Mouse (Mus musculus): ENCODE data around the gene Megf11. TPM values are rescaled to one million over a fixed set of nuclear protein-coding genes. Genes with fewer than 3 reads are reported as not detected.

Megf11 gene
- polyA plus RNA-seq, 1 experiment from 2014 or later, result 0.53 TPM

DNA sequence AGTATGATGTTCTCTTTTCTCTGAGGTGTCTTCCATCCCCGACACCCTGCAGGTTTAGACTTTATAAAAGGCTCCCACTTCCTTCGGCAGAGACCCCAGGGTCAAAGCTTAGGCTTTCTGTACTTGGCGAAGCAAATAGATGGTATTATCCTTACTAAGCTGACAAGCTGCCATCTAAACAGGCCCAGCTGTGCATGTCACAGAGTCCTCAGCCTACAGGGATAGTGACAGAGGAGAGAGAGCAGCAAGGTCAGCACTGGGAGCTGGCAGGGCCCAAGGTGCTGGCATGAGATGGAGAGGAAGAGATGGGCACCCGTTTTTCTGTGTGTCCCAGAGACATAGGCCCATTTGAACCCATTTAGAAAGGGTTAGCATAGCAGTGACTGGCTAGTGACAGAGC, 156.8 kb downstream of the Megf11 start:
- Histone ChIP-seq H3K27me3 (replicated peaks; ENCODE audit: control insufficient read depth, insufficient read depth, low read length) (no peaks in the 10 kb centered on the region; the same call in 1 of the 2 replicates), H3K36me3 (ENCODE audit: control insufficient read depth, insufficient read depth, low read length) (no peaks in the 10 kb centered on the region), H3K4me2 (no peak overlapping the region), H3K4me1 (replicated peaks; ENCODE audit: control insufficient read depth, insufficient read depth, low read length) (peaks cover 5% of the 10 kb centered on the region), H3K9ac (ENCODE audit: low read depth, low read length) (no peak overlapping the region; the same call in 1 of the 2 replicates), H3K9me3 (ENCODE audit: control insufficient read depth, low read length) (no peaks in the 10 kb centered on the region), H3K27ac (ENCODE audit: low read depth, low read length) (no peak overlapping the region), H3K4me3 (ENCODE audit: low read depth, low read length) (no peak overlapping the region)
- DNase-seq (ENCODE audit: low spot score) (no peak), ATAC-seq (replicated peaks; ENCODE audit: low FRiP score) (no peak)
- 66% methylated on average over 4 of the region's 4 CpGs for WGBS

DNA sequence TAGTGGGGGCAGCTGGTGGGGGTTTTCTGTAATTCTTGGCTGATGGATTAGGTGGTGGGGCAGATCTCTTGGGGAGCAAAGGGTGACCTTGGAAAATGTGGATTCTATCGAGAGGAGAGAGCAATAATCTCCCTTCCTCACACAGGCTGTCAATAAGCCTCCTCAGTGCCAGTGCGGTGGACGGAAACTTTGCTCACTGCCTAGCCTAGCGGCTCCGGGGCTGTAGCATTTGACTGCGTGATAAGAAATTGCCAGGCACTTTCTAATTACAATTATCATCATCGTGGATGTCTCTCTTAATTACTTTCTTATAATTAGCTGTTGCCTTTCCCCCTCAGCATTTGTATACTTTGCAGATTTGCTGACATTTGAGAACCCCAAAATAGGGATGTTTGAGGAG, 157.7 kb downstream of the Megf11 start:
- no peak for ATAC-seq (replicated peaks; ENCODE audit: low FRiP score)
- no peak overlapping the region for H3K27ac ChIP-seq (ENCODE audit: low read depth, low read length)
- no peaks in the 10 kb centered on the region for H3K36me3 ChIP-seq (ENCODE audit: control insufficient read depth, insufficient read depth, low read length)
- H3K4me1 ChIP-seq (replicated peaks; ENCODE audit: control insufficient read depth, insufficient read depth, low read length), result peaks cover 5% of the 10 kb centered on the region
- H3K27me3 ChIP-seq (replicated peaks; ENCODE audit: control insufficient read depth, insufficient read depth, low read length), result no peaks in the 10 kb centered on the region; the same call in 1 of the 2 replicates
- 16% methylated on average over 7 of the region's 7 CpGs for WGBS
- DNase-seq (ENCODE audit: low spot score), result no peak
- H3K9me3 ChIP-seq (ENCODE audit: control insufficient read depth, low read length), result no peaks in the 10 kb centered on the region
- no peak overlapping the region; the same call in 1 of the 2 replicates for H3K9ac ChIP-seq (ENCODE audit: low read depth, low read length)
- H3K4me2 ChIP-seq, result no peak overlapping the region
- no peak overlapping the region for H3K4me3 ChIP-seq (ENCODE audit: low read depth, low read length)

DNA sequence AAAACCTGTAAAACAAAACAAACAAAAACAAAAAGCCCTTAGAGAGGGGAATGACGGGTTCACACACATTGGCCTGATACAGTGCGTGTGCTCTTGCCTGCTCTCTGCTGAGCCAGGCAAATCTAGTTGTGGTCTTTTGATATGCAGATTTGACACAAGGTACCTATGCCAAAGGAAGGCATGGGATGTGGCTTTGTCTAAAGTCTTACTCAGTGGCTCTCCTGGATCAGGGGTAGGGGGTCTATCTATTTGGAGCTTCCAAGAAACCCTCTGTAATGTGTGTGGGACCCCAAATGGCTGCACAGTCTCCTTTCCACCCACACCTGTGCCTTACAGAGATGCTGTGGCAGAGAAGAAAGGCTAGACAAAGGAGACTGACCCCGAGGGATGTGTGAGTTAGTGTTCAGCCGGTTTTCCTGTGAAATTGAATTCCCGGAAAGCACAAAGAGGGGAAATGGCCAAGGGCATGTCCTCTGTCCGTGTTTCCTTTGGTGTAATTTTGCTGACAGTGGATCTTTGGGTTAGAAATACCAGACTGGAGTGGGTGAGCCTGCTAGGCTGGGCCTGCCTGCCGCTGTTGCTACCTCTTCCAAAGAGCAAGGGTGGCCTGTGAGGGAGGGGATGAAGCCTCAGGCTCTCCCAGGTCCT, 161.0 kb downstream of the Megf11 start:
- DNase-seq (ENCODE audit: low spot score) (no peak), ATAC-seq (replicated peaks; ENCODE audit: low FRiP score) (no peak)
- H3K27me3 ChIP-seq (replicated peaks; ENCODE audit: control insufficient read depth, insufficient read depth, low read length), result no peaks in the 10 kb centered on the region; the same call in 1 of the 2 replicates
- no peaks in the 10 kb centered on the region for H3K9me3 ChIP-seq (ENCODE audit: control insufficient read depth, low read length)
- H3K27ac ChIP-seq (ENCODE audit: low read depth, low read length), result no peak overlapping the region; the same call in 1 of the 2 replicates
- no peak overlapping the region for H3K4me2 ChIP-seq
- no peak overlapping the region for H3K9ac ChIP-seq (ENCODE audit: low read depth, low read length)
- H3K4me1 ChIP-seq (replicated peaks; ENCODE audit: control insufficient read depth, insufficient read depth, low read length), result peaks cover 5% of the 10 kb centered on the region
- 62% methylated on average over 7 of the region's 7 CpGs for WGBS
- no peaks in the 10 kb centered on the region for H3K36me3 ChIP-seq (ENCODE audit: control insufficient read depth, insufficient read depth, low read length)
- H3K4me3 ChIP-seq (ENCODE audit: low read depth, low read length), result no peak overlapping the region

DNA sequence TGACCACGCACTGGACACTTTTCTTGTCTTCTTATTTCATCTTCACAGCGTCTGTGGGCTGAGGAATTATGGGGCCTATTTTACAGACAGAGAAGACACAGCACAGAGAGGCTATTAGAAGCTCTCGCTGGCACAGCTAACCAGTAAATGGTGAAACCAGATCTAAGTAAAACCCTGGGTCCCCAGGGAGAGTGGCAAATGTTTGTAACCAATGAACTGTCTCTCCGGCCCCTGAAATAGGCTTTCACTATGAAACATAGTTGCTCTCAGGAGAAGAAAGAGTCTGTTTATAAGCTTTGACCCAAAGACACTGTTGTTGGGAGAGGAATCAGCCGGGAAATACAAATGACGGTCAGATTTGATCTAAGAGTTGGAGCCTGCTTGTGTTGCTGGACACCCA, 162.9 kb downstream of the Megf11 start:
- Histone ChIP-seq H3K4me3 (ENCODE audit: low read depth, low read length) (no peak overlapping the region), H3K9ac (ENCODE audit: low read depth, low read length) (no peak overlapping the region), H3K9me3 (ENCODE audit: control insufficient read depth, low read length) (no peaks in the 10 kb centered on the region), H3K36me3 (ENCODE audit: control insufficient read depth, insufficient read depth, low read length) (no peaks in the 10 kb centered on the region), H3K4me1 (replicated peaks; ENCODE audit: control insufficient read depth, insufficient read depth, low read length) (no peaks in the 10 kb centered on the region), H3K27me3 (replicated peaks; ENCODE audit: control insufficient read depth, insufficient read depth, low read length) (no peaks in the 10 kb centered on the region), H3K27ac (ENCODE audit: low read depth, low read length) (no peak overlapping the region), H3K4me2 (no peak overlapping the region)
- WGBS, result 92% methylated on average over 6 of the region's 6 CpGs
- ATAC-seq (replicated peaks; ENCODE audit: low FRiP score), result no peak
- no peak for DNase-seq (ENCODE audit: low spot score)

DNA sequence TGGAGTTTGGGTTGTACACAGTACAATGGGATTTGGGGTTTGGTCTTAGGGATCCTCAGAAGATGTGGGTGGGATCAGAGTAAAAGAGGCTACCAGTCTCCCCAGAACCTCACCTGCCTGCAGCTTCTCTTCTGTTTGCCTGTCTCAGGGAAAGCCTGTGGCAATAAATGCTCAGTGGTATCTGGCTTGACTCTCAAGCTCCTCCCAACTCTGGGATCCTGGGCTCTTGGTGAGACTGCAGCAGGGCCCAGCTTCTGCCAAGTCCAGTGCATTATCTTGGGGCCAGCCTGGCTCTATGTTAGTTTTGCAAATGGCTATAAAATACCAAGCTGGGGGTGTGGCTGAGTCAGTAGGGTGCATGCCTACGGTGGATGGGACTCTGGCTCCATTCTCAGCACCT, 165.9 kb downstream of the Megf11 start:
- Histone ChIP-seq H3K4me1 (replicated peaks; ENCODE audit: control insufficient read depth, insufficient read depth, low read length) (no peaks in the 10 kb centered on the region), H3K9me3 (ENCODE audit: control insufficient read depth, low read length) (no peaks in the 10 kb centered on the region), H3K36me3 (ENCODE audit: control insufficient read depth, insufficient read depth, low read length) (no peaks in the 10 kb centered on the region), H3K27ac (ENCODE audit: low read depth, low read length) (no peak overlapping the region), H3K9ac (ENCODE audit: low read depth, low read length) (no peak overlapping the region), H3K4me3 (ENCODE audit: low read depth, low read length) (no peak overlapping the region), H3K27me3 (replicated peaks; ENCODE audit: control insufficient read depth, insufficient read depth, low read length) (no peaks in the 10 kb centered on the region), H3K4me2 (no peak overlapping the region)
- ATAC-seq (replicated peaks; ENCODE audit: low FRiP score) (no peak), DNase-seq (ENCODE audit: low spot score) (no peak)
- 91% methylated on average over 1 of the region's 1 CpGs for WGBS

DNA sequence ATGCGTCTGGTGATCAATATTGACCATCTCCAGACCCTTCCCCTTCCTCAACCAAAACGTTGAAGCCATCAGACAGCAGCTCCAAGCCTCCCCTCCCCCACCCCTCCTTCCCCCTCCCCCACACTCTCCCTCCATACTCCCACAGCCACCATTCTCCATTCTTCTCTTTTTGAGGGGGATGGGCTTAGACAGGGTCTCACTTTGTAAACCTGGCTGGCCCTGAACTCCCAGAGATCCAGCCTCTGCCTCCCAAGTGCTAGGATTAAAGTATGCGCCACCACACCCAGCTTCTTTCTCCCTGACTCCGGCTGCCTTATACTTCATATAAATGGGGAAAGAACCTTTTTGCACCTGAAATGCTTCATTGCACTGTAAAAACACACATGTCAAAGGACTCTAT, 166.6 kb downstream of the Megf11 start:
- WGBS, result 57% methylated on average over 4 of the region's 4 CpGs
- no peak for ATAC-seq (replicated peaks; ENCODE audit: low FRiP score)

DNA sequence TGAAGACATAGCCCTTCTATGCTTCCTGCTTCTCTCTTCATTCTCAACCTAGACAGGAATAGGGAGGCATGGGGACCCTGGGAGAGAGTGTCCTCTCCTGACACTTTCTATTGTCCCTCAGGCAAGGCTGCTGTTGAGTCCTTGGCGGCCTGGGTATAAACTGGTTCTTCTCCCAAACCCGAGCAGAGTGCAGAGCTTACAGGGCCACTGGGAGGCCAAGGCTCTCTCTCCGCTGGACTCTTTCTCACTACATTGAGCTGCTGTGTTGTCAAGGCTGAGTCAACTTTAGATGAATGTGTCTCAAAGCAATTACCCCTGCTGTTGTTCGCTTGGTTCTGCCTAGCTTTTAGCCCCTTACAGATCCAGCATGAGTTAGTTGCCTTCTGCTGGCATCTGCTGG, 168.0 kb downstream of the Megf11 start:
- H3K36me3 ChIP-seq (ENCODE audit: control insufficient read depth, insufficient read depth, low read length), result no peaks in the 10 kb centered on the region
- no peak for ATAC-seq (replicated peaks; ENCODE audit: low FRiP score)
- H3K4me3 ChIP-seq (ENCODE audit: low read depth, low read length), result no peak overlapping the region
- H3K9ac ChIP-seq (ENCODE audit: low read depth, low read length), result no peak overlapping the region
- H3K27me3 ChIP-seq (replicated peaks; ENCODE audit: control insufficient read depth, insufficient read depth, low read length), result no peaks in the 10 kb centered on the region
- no peaks in the 10 kb centered on the region for H3K9me3 ChIP-seq (ENCODE audit: control insufficient read depth, low read length)
- H3K4me1 ChIP-seq (replicated peaks; ENCODE audit: control insufficient read depth, insufficient read depth, low read length), result no peaks in the 10 kb centered on the region
- 64% methylated on average over 4 of the region's 4 CpGs for WGBS
- no peak overlapping the region for H3K4me2 ChIP-seq
- no peak for DNase-seq (ENCODE audit: low spot score)
- no peak overlapping the region for H3K27ac ChIP-seq (ENCODE audit: low read depth, low read length)

More for the DNA sequence above, 166.6 kb downstream of the Megf11 start:
- no peaks in the 10 kb centered on the region for H3K4me1 ChIP-seq (replicated peaks; ENCODE audit: control insufficient read depth, insufficient read depth, low read length)
- no peak overlapping the region for H3K9ac ChIP-seq (ENCODE audit: low read depth, low read length)
- DNase-seq (ENCODE audit: low spot score), result no peak
- no peak overlapping the region for H3K4me3 ChIP-seq (ENCODE audit: low read depth, low read length)
- H3K27me3 ChIP-seq (replicated peaks; ENCODE audit: control insufficient read depth, insufficient read depth, low read length), result no peaks in the 10 kb centered on the region
- H3K36me3 ChIP-seq (ENCODE audit: control insufficient read depth, insufficient read depth, low read length), result no peaks in the 10 kb centered on the region
- no peak overlapping the region for H3K27ac ChIP-seq (ENCODE audit: low read depth, low read length)
- no peaks in the 10 kb centered on the region for H3K9me3 ChIP-seq (ENCODE audit: control insufficient read depth, low read length)
- H3K4me2 ChIP-seq, result no peak overlapping the region

DNA sequence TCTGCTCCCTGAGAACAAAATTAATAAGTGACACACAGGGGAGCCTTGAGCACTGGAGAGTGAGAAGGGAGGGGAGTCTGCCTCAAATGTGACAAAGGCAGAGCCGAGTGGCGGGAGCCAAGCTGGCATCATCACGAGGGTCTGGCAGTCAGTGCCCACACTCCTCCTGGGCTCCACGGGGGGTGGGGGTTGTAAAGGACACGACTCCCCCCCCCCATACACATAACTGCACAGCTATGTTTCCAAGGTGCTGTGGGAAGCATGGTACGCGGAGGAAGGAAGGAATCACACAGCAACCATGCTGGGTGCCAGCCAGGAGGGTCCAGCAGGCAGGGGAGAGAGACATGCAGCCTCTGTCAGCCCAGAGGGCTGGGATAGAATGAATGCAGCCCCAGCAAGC, 170.2 kb downstream of the Megf11 start:
- Histone ChIP-seq H3K36me3 (ENCODE audit: control insufficient read depth, insufficient read depth, low read length) (no peaks in the 10 kb centered on the region), H3K9ac (ENCODE audit: low read depth, low read length) (no peak overlapping the region), H3K27ac (ENCODE audit: low read depth, low read length) (no peak overlapping the region), H3K4me3 (ENCODE audit: low read depth, low read length) (no peak overlapping the region), H3K4me2 (no peak overlapping the region), H3K9me3 (ENCODE audit: control insufficient read depth, low read length) (no peaks in the 10 kb centered on the region), H3K27me3 (replicated peaks; ENCODE audit: control insufficient read depth, insufficient read depth, low read length) (no peaks in the 10 kb centered on the region), H3K4me1 (replicated peaks; ENCODE audit: control insufficient read depth, insufficient read depth, low read length) (no peaks in the 10 kb centered on the region)
- WGBS, result 83% methylated on average over 7 of the region's 7 CpGs
- DNase-seq (ENCODE audit: low spot score), result no peak
- no peak for ATAC-seq (replicated peaks; ENCODE audit: low FRiP score)

DNA sequence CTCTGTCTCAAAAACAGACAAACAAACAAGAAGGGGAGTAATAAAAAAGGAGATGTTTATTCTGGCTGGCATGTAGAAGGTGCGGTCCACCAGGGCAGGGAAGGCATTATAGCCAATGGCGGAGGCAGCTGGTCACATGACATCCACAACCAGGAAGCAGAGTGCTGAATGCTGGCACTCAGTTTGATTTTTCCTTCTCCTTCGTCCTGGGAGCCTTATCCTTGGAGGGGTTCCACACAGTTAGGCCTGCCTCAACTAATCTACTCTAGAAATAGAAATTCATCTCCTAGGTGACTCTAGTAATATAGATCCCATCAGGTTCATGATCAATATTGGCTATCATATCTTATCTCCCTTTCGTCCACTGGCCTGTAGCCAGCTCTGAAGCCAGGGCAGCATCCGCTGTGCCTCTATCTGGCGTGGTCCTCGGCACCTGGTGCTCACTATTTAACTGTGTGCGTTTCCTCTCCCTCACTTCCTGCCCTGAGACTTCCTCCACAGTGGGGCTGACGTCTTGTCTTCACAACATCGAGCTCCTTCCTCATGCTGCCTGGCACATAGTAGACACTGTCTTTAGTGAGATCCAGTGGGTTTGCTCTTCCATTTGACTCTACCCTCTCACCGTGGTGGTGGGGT, 171.8 kb downstream of the Megf11 start:
- H3K4me1 ChIP-seq (replicated peaks; ENCODE audit: control insufficient read depth, insufficient read depth, low read length), result no peaks in the 10 kb centered on the region
- H3K27me3 ChIP-seq (replicated peaks; ENCODE audit: control insufficient read depth, insufficient read depth, low read length), result no peaks in the 10 kb centered on the region
- H3K9me3 ChIP-seq (ENCODE audit: control insufficient read depth, low read length), result no peaks in the 10 kb centered on the region
- H3K4me2 ChIP-seq, result no peak overlapping the region
- no peaks in the 10 kb centered on the region for H3K36me3 ChIP-seq (ENCODE audit: control insufficient read depth, insufficient read depth, low read length)
- H3K9ac ChIP-seq (ENCODE audit: low read depth, low read length), result no peak overlapping the region
- no peak overlapping the region for H3K27ac ChIP-seq (ENCODE audit: low read depth, low read length)
- WGBS, result 53% methylated on average over 11 of the region's 11 CpGs
- no peak for DNase-seq (ENCODE audit: low spot score)
- no peak for ATAC-seq (replicated peaks; ENCODE audit: low FRiP score)
- H3K4me3 ChIP-seq (ENCODE audit: low read depth, low read length), result no peak overlapping the region

Data from liver, embryonic 11.5 days (tissue).